8 mouse cellular contexts compared by ENCODE assay signal in genomic region chrX:153719602-153720001, GRCm38 (mm10). TPM values are rescaled to one million over a fixed set of nuclear protein-coding genes. Genes with fewer than 3 reads are reported as not detected.
A peak's percentile ranks its signal among the peaks of the same experiment; 100 is the strongest.
DNase-seq lines count a peak whose midpoint lies in the region; ATAC-seq and TF ChIP-seq lines count a peak whose summit lies in the region.

No protein-coding gene starts in this region.

- peaks cover 11% of the 10 kb centered on the region for H3K79me2 ChIP-seq in MEL (ENCODE audit: control insufficient read depth, insufficient read depth, low read length, poor library complexity)

- no peaks in the 10 kb centered on the region for H3K4me1 ChIP-seq in cerebellum, adult 2 months (ENCODE audit: control insufficient read depth, insufficient read depth, low read length)
- H3K4me1 ChIP-seq in MEL (ENCODE audit: control insufficient read depth in 1 of 2, insufficient read depth in 2 of 2, low read length in 2 of 2): peaks cover 0 to 3% of the 10 kb centered on the region in 2 experiments; a peak in 1 of 4 replicates

- no peak overlapping the region for H3K4me3 ChIP-seq in cerebellum, adult 2 months (replicated peaks; ENCODE audit: insufficient read depth, low read depth, low read length)
- no peak overlapping the region for H3K4me3 ChIP-seq in layer of hippocampus, adult 2 months
- H3K4me3 ChIP-seq in MEL (ENCODE audit: control insufficient read depth in 1 of 2, insufficient read depth in 1 of 2, low read depth in 2 of 2, low read length in 2 of 2): no peak overlapping the region

- ATAC-seq in cerebellum, adult (ENCODE audit: insufficient number of reproducible peaks, low FRiP score, low TSS enrichment): no peak
- ATAC-seq in frontal cortex, adult (ENCODE audit: low TSS enrichment): no peak

- peaks cover 0 to 3% of the 10 kb centered on the region in 2 experiments; a peak in 2 of 4 replicates for H3K36me3 ChIP-seq in MEL (ENCODE audit: control insufficient read depth in 1 of 2, insufficient read depth in 2 of 2, low read length in 2 of 2)

- WGBS in cerebellum, adult 2 months: 40% methylated on average over 4 of the region's 4 CpGs

- TF ChIP-seq POLR2A in cerebellum, adult 2 months (IDR thresholded peaks at IDR 0.05; ENCODE audit: borderline replicate concordance, insufficient read depth, low read length): no peak
- TF ChIP-seq POLR2A in MEL (IDR thresholded peaks at IDR 0.05; ENCODE audit: control insufficient read depth in 1 of 2, insufficient read depth in 1 of 2, low read depth in 1 of 2, low read length in 2 of 2, poor library complexity in 1 of 2): no peak

- TF ChIP-seq CTCF in cerebellum, adult 2 months (IDR thresholded peaks at IDR 0.05; ENCODE audit: borderline replicate concordance, insufficient read depth, low read depth, low read length): peak; percentile 33; the same call in 1 of the 2 replicates
- TF ChIP-seq CTCF in layer of hippocampus, adult 2 months (conservative IDR thresholded peaks at IDR 0.05): peak; percentile 67
- TF ChIP-seq CTCF in MEL (IDR thresholded peaks at IDR 0.05 in 2 of 3, conservative IDR thresholded peaks at IDR 0.05 in 1 of 3; ENCODE audit: control insufficient read depth in 1 of 3, insufficient read depth in 1 of 3, low read depth in 2 of 3, low read length in 3 of 3, poor library complexity in 1 of 3, severe bottlenecking in 1 of 3): peak; percentile 25 to 70 (median 57); a peak in 5 of 6 replicates

- peak; percentile 72 for TF ChIP-seq RAD21 in MEL (IDR thresholded peaks at IDR 0.05; ENCODE audit: low read depth, low read length)

- no peak overlapping the region for H3K9ac ChIP-seq in MEL (ENCODE audit: control insufficient read depth, low read depth, low read length, poor library complexity, severe bottlenecking)

- H3K9me3 ChIP-seq in MEL (replicated peaks; ENCODE audit: insufficient read depth, low read length): no peaks in the 10 kb centered on the region

- no peak for DNase-seq in cerebellum, adult 2 months
- no peak for DNase-seq in layer of hippocampus, adult 2 months (ENCODE audit: low spot score in 2 of 2)
- DNase-seq in layer of hippocampus, adult 18-20 months (ENCODE audit: low spot score in 2 of 2): no peak
- DNase-seq in MEL (ENCODE audit: low read depth, low spot score): peak; percentile 70
- DNase-seq in lung, postnatal 14 days: peak; percentile 12
- DNase-seq in cerebellum, postnatal 36 days: no peak

- no peak for TF ChIP-seq EP300 in MEL (IDR thresholded peaks at IDR 0.05; ENCODE audit: low read depth in 1 of 2, low read length in 2 of 2)

- no peaks in the 10 kb centered on the region for H3K27me3 ChIP-seq in cerebellum, adult 2 months (ENCODE audit: control insufficient read depth, insufficient read depth, low read length)
- no peaks in the 10 kb centered on the region for H3K27me3 ChIP-seq in MEL (ENCODE audit: control insufficient read depth in 1 of 2, insufficient read depth in 2 of 2, low read length in 2 of 2)

- H3K27ac ChIP-seq in cerebellum, adult 2 months (ENCODE audit: insufficient read depth, low read length): no peak overlapping the region
- no peak overlapping the region for H3K27ac ChIP-seq in layer of hippocampus, adult 2 months
- no peak overlapping the region for H3K27ac ChIP-seq in MEL (ENCODE audit: control insufficient read depth, low read depth, low read length)

TF ChIP-seq in MEL, 35 proteins besides CTCF, POLR2A, EP300 and RAD21:
- TF ChIP-seq SMC3 (IDR thresholded peaks at IDR 0.05; ENCODE audit: low read depth, low read length) (peak; percentile 52), ZC3H11A (IDR thresholded peaks at IDR 0.05; ENCODE audit: low read depth, low read length) (peak; percentile 25; the same call in 1 of the 2 replicates), UBTF (IDR thresholded peaks at IDR 0.05; ENCODE audit: borderline replicate concordance, insufficient read depth, low read depth, low read length) (no peak)
TF ChIP-seq in MEL: peak in this region for 2.

RNA-seq across cellular contexts. Expression of gene Nbdy, which starts 3.8 kb away (rescaled TPM):
- polyA plus RNA-seq in cerebellum, adult 2 months (2012; rRNA removed): 108 and 110 TPM in 2 replicates
- total RNA-seq in layer of hippocampus, adult 2 months (2021): 10 to 100 TPM; 40.0 to 49.1 TPM
- total RNA-seq in layer of hippocampus, adult 18-20 months (2021): 10 to 100 TPM; 41.2 to 50.1 TPM
- total RNA-seq in MEL (2012; rRNA removed): 30.4 and 35.4 TPM in 2 replicates
- polyA plus RNA-seq in MEL (2012; ENCODE audit: insufficient read depth in 1 of 2, insufficient read length in 2 of 2, low read depth in 1 of 2, low replicate concordance in 2 of 2, missing spikeins in 1 of 2): 10 to 100 TPM in 1 of 2 experiments, not detected in 1; 75.7 TPM

RNA-seq across cellular contexts. Expression of gene Kctd12b, which starts 23.4 kb away (rescaled TPM):
- polyA plus RNA-seq in cerebellum, adult 2 months (2012; rRNA removed): 2.5 and 2.7 TPM in 2 replicates
- 1 to 10 TPM; 3.4 TPM for total RNA-seq in layer of hippocampus, adult 2 months (2021)
- total RNA-seq in layer of hippocampus, adult 18-20 months (2021): 1 to 10 TPM; 3.3 to 4.4 TPM
- total RNA-seq in MEL (2012; rRNA removed): not detected in 2 replicates
- polyA plus RNA-seq in MEL (2012; ENCODE audit: insufficient read depth in 1 of 2, insufficient read length in 2 of 2, low read depth in 1 of 2, low replicate concordance in 2 of 2, missing spikeins in 1 of 2): not detected

Comparison
In these comparisons a context has a peak if more than half of its experiments do, and no peak if none do; other contexts are left out.
1. DNase-seq: peak in MEL (single experiment) and lung, postnatal 14 days (single experiment); none in cerebellum, adult 2 months (0 of 2), layer of hippocampus, adult 2 months (0 of 2), layer of hippocampus, adult 18-20 months (0 of 2) and cerebellum, postnatal 36 days (0 of 2).
2. Peak in every context shown above with its lines, with median percentiles within 50 percentile points of each other: CTCF ChIP-seq.